Mouse (Mus musculus) retina, embryonic 14.5 days (tissue): Measurements from ENCODE around the gene Stk39.

Source experiments
- DNase-seq: peaks from one replicate; pipeline ENCODE4 v3.0.0-alpha.2; 2015; ENCODE audit warnings: low spot score

The Stk39 gene

GRCm38 (mm10) chr2:68458115-68458514 lies 14.0 kb downstream of the Stk39 start:
- DNase-seq = no peak

- DNase-seq = no peak
These were observed 14.5 kb downstream of the Stk39 start for GRCm38 (mm10) chr2:68457455-68458032.

- no peak for DNase-seq
These were observed 15.2 kb downstream of the Stk39 start for GRCm38 (mm10) chr2:68456899-68457298.

- DNase-seq = no peak
These were observed 19.7 kb downstream of the Stk39 start for GRCm38 (mm10) chr2:68452379-68452778.

- DNase-seq = no peak
These were observed 24.0 kb downstream of the Stk39 start for GRCm38 (mm10) chr2:68448035-68448434.

GRCm38 (mm10) chr2:68443141-68443540 lies 28.9 kb downstream of the Stk39 start:
- no peak for DNase-seq

GRCm38 (mm10) chr2:68442113-68442717 lies 29.9 kb downstream of the Stk39 start:
- DNase-seq = no peak

GRCm38 (mm10) chr2:68439614-68440013 lies 32.5 kb downstream of the Stk39 start:
- DNase-seq = no peak

GRCm38 (mm10) chr2:68437920-68438319 lies 34.1 kb downstream of the Stk39 start:
- no peak for DNase-seq

- no peak for DNase-seq
These were observed 34.9 kb downstream of the Stk39 start for GRCm38 (mm10) chr2:68437216-68437615.

- DNase-seq = no peak
These were observed 35.8 kb downstream of the Stk39 start for GRCm38 (mm10) chr2:68436305-68436704.

- DNase-seq = no peak
These were observed 36.4 kb downstream of the Stk39 start for GRCm38 (mm10) chr2:68435494-68436255.

GRCm38 (mm10) chr2:68434997-68435396 lies 37.1 kb downstream of the Stk39 start:
- no peak for DNase-seq

GRCm38 (mm10) chr2:68434576-68434975 lies 37.5 kb downstream of the Stk39 start:
- DNase-seq = no peak

- DNase-seq = no peak
These were observed 38.2 kb downstream of the Stk39 start for GRCm38 (mm10) chr2:68433736-68434312.

- no peak for DNase-seq
These were observed 39.2 kb downstream of the Stk39 start for GRCm38 (mm10) chr2:68432834-68433233.

GRCm38 (mm10) chr2:68431024-68431962 lies 40.8 kb downstream of the Stk39 start:
- DNase-seq = no peak

- no peak for DNase-seq
These were observed 41.6 kb downstream of the Stk39 start for GRCm38 (mm10) chr2:68430493-68430892.

- no peak for DNase-seq
These were observed 42.6 kb downstream of the Stk39 start for GRCm38 (mm10) chr2:68429436-68429835.

- no peak for DNase-seq
These were observed 45.0 kb downstream of the Stk39 start for GRCm38 (mm10) chr2:68426977-68427577.

- DNase-seq = no peak
These were observed 46.0 kb downstream of the Stk39 start for GRCm38 (mm10) chr2:68426074-68426473.
